ENCODE assay signal across 1 mouse cellular context in the genomic region with DNA sequence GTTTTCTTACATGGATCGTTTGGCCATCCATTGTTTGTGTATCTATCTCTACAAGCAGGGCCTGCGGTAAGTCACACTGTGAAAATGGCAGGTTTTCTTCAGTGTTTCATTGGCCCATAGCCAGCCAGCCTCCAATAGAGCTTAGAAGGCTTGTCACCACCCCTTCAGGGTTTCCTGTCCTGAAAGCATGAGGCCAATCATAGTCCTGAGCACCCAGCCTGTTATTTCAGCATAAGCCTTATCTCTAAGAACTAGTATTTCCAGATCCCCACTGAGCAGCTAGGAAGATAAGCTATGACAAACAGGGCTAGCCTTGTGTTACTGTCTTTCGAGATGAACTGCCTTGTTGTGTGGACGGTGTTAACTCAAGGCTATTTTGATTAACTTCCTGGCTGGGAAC.
A peak's percentile ranks its signal among the peaks of the same experiment; 100 is the strongest.
TF ChIP-seq lines count a peak whose summit lies in the region.

No protein-coding gene starts in this region.

TF ChIP-seq in MEL, 35 proteins besides CTCF, POLR2A, EP300 and RAD21 (continued from another document):
- TF ChIP-seq SIN3A (IDR thresholded peaks at IDR 0.05; ENCODE audit: low read length) (peak; percentile 69), TAL1 (IDR thresholded peaks at IDR 0.05; ENCODE audit: low read length) (peak; percentile 75), MXI1 (IDR thresholded peaks at IDR 0.05; ENCODE audit: low read depth, low read length) (no peak)
TF ChIP-seq in MEL: peak in this region for 15.
